Mouse (Mus musculus) bone marrow, adult 2 months (tissue): ENCODE measurements at regions not wholly inside any gene's neighbourhood (a gene's known extent, or its start where the extent isn't known, plus 50 kb on each side); places are given as distances from the start of the nearest gene placed in this dataset.

Experiments used
- CTCF ChIP-seq: fragments of 200-500 bp; IDR thresholded peaks from 2 replicates; pipeline ENCODE4 v1.5.1; 2011; ENCODE audit warnings: low read length, control low read depth; ENCODE audit not compliant: control insufficient read depth, insufficient read depth
- POLR2A ChIP-seq: fragments of 200-500 bp; IDR thresholded peaks from 2 replicates; pipeline ENCODE4 v1.6.1; 2011; ENCODE audit warnings: low read depth, mild to moderate bottlenecking, control low read depth, low read length, borderline replicate concordance; ENCODE audit not compliant: control insufficient read depth

GRCm38 (mm10) chr1:151110412-151110811, 71.9 kb upstream of the Gm47985 start:
- TF ChIP-seq POLR2A (no peak), CTCF (no peak)
